Mouse (Mus musculus) myocyte (in vitro differentiated cells): ENCODE measurements around the gene Gm17349.

ENCODE experiments used
- E2F4 ChIP-seq: IDR thresholded peaks from one replicate; pipeline ENCODE4 v1.6.1; 2011; ENCODE audit warnings: mild to moderate bottlenecking, control low read depth, moderate library complexity; ENCODE audit not compliant: insufficient read depth
- MAX ChIP-seq: IDR thresholded peaks from one replicate; pipeline ENCODE4 v1.6.1; 2011; ENCODE audit warnings: low read depth, mild to moderate bottlenecking, control low read depth
- MYOD1 ChIP-seq, 3 experiments: IDR thresholded peaks; one replicate each; pipeline ENCODE4 v1.6.1; 2011; ENCODE audit warnings: control low read depth in 2 of 3, low read depth in 2 of 3, mild to moderate bottlenecking in 2 of 3, moderate library complexity in 1 of 3; ENCODE audit not compliant: insufficient read length in 2 of 3, control insufficient read depth in 1 of 3
- POLR2A ChIP-seq: IDR thresholded peaks from one replicate; pipeline ENCODE4 v1.6.1; 2011; ENCODE audit warnings: low read depth, mild to moderate bottlenecking, control low read depth, moderate library complexity; ENCODE audit not compliant: insufficient read length
- POLR2AphosphoS2 ChIP-seq: IDR thresholded peaks from one replicate; pipeline ENCODE4 v1.6.1; 2011; ENCODE audit warnings: low read depth, control low read depth; ENCODE audit not compliant: insufficient read length
- REST ChIP-seq: IDR thresholded peaks from one replicate; pipeline ENCODE4 v1.6.1; 2011; ENCODE audit warnings: mild to moderate bottlenecking, control low read depth, moderate library complexity; ENCODE audit not compliant: insufficient read depth, insufficient read length
- TCF3 ChIP-seq: IDR thresholded peaks from one replicate; pipeline ENCODE4 v1.6.1; 2011; ENCODE audit warnings: low read depth, control low read depth; ENCODE audit not compliant: insufficient read length
- USF1 ChIP-seq: IDR thresholded peaks from one replicate; pipeline ENCODE4 v1.6.1; 2011; ENCODE audit warnings: low read depth, mild to moderate bottlenecking, control low read depth, moderate library complexity

DNA sequence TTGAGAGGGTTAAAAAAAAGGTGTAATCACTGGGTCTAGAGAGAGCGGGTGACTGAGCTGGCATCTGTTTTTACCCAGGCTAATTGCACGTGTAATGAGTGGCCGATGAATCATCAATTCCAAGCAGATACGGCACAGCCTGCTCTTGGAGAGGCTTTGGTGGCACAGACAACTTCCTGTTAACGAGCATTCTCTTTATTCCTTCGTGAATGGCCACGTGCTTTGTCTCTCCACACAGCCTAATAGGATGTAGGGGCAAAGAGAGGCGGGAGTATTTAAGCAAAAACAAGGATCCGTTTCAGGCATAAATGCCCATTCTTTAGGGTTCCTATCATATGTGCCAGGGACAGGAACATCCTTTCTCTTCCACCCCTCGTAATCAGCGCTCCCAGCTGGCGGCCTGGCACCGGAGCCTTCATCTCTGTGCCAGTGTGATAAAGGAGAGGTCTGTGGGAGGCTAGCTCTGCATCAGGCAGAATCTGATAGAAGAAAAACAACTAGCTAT, 10.1 kb upstream of the Gm17349 start:
- TF ChIP-seq POLR2A (no peak), MYOD1 (IDR thresholded peaks at IDR 0.05; ENCODE audit: control insufficient read depth in 1 of 3, insufficient read length in 2 of 3, low read depth in 2 of 3) (no peak), MAX (no peak), POLR2AphosphoS2 (no peak), TCF3 (no peak), USF1 (no peak), E2F4 (no peak), REST (no peak)
